Mouse (Mus musculus) megakaryocyte progenitor cell, adult 5-6 weeks (primary cell): ENCODE measurements around the gene Chchd6. TPM values are rescaled to one million over a fixed set of nuclear protein-coding genes. Genes with fewer than 3 reads are reported as not detected.

Experiments
- ATAC-seq: replicated peaks from 2 replicates; pipeline ENCODE4 v1.8.0; 2016; ENCODE audit warnings: mild to moderate bottlenecking, moderate TSS enrichment, inconsistent platforms; ENCODE audit not compliant: poor library complexity
- total RNA-seq, 2 experiments: library from RNA; stranded (forward) in 1 of 2; stranded (reverse) in 1 of 2; fragments of 157-497, 149-512 nt in 1 of 2; fragments of 200-1000 nt in 1 of 2; gene quantifications; 2 replicates each; pipeline versions ENCODE4 v1.2.3 to v1.2.4; 2015 to 2017

Chchd6 gene
- total RNA-seq, 2 experiments from 2014 or later = 8.8 to 19.3 TPM

GRCm38 (mm10) chr6:89535626-89536225 is 59.7 kb downstream of the Chchd6 start:
- no peak for ATAC-seq

- ATAC-seq = no peak
Observed at GRCm38 (mm10) chr6:89524766-89525165, 70.7 kb downstream of the Chchd6 start.

- ATAC-seq = no peak
Observed at GRCm38 (mm10) chr6:89510154-89510553, 85.3 kb downstream of the Chchd6 start.

GRCm38 (mm10) chr6:89508725-89509124 is 86.7 kb downstream of the Chchd6 start:
- no peak for ATAC-seq

- ATAC-seq = no peak
Observed at GRCm38 (mm10) chr6:89508263-89508662, 87.2 kb downstream of the Chchd6 start.

- ATAC-seq = no peak
Observed at GRCm38 (mm10) chr6:89499961-89500360, 95.5 kb downstream of the Chchd6 start.

GRCm38 (mm10) chr6:89498764-89499516 is 96.5 kb downstream of the Chchd6 start:
- ATAC-seq = no peak

- no peak for ATAC-seq
Observed at GRCm38 (mm10) chr6:89496916-89497315, 98.5 kb downstream of the Chchd6 start.

- ATAC-seq = no peak
Observed at GRCm38 (mm10) chr6:89492368-89492767, 103.1 kb downstream of the Chchd6 start.

GRCm38 (mm10) chr6:89490369-89490768 is 105.1 kb downstream of the Chchd6 start:
- no peak for ATAC-seq

- ATAC-seq = no peak
Observed at GRCm38 (mm10) chr6:89489533-89489932, 105.9 kb downstream of the Chchd6 start.

GRCm38 (mm10) chr6:89486055-89486454 is 109.4 kb downstream of the Chchd6 start:
- ATAC-seq = no peak

GRCm38 (mm10) chr6:89481192-89481591 is 114.3 kb downstream of the Chchd6 start:
- ATAC-seq = no peak

- ATAC-seq = no peak
Observed at GRCm38 (mm10) chr6:89467908-89468307, 127.5 kb downstream of the Chchd6 start.

GRCm38 (mm10) chr6:89467290-89467689 is 128.2 kb downstream of the Chchd6 start:
- ATAC-seq = no peak

- 0 out of 2 replicates have a peak, but pooled peaks have one; percentile 44 for ATAC-seq
Observed at GRCm38 (mm10) chr6:89466875-89467274, 128.6 kb downstream of the Chchd6 start.

GRCm38 (mm10) chr6:89466053-89466708 is 129.3 kb downstream of the Chchd6 start:
- ATAC-seq = no peak

- ATAC-seq = no peak
Observed at GRCm38 (mm10) chr6:89462223-89462760, 133.2 kb downstream of the Chchd6 start.

GRCm38 (mm10) chr6:89461250-89462222 is 133.9 kb downstream of the Chchd6 start:
- ATAC-seq = no peak

GRCm38 (mm10) chr6:89459634-89460033 is 135.8 kb downstream of the Chchd6 start:
- no peak for ATAC-seq
